ENCODE assay signal across 37 mouse cellular contexts in genomic region chr11:119000877-119001276, GRCm38 (mm10). TPM values are rescaled to one million over a fixed set of nuclear protein-coding genes. Genes with fewer than 3 reads are reported as not detected.
DNase-seq lines count a peak whose midpoint lies in the region; ATAC-seq and TF ChIP-seq lines count a peak whose summit lies in the region.
"Had no signal": no experiment of that assay in that cellular context is flagged by ENCODE, and none has a peak within 500 bp of the region (broad histone marks: within the 10 kb centered on the region; RNA-seq: fewer than 3 reads in every experiment).

No protein-coding gene starts in this region.

- WGBS in forebrain, postnatal 0 days = 74% methylated on average over 2 of the region's 2 CpGs
- 68% methylated on average over 2 of the region's 2 CpGs for WGBS in forebrain, embryonic 13.5 days
- WGBS in midbrain, postnatal 0 days = 66% methylated on average over 2 of the region's 2 CpGs
- 64% methylated on average over 2 of the region's 2 CpGs for WGBS in midbrain, embryonic 13.5 days

- TF ChIP-seq EP300 in MEL (IDR thresholded peaks at IDR 0.05; ENCODE audit: low read depth in 1 of 2, low read length in 2 of 2) = no peak

- no peaks in the 10 kb centered on the region for H3K36me3 ChIP-seq in forebrain, postnatal 0 days (ENCODE audit: insufficient read depth)
- no peaks in the 10 kb centered on the region for H3K36me3 ChIP-seq in forebrain, embryonic 13.5 days (ENCODE audit: poor library complexity, severe bottlenecking)
- H3K36me3 ChIP-seq in midbrain, postnatal 0 days (ENCODE audit: insufficient read depth, low read length) = no peaks in the 10 kb centered on the region
- H3K36me3 ChIP-seq in midbrain, embryonic 13.5 days = no peaks in the 10 kb centered on the region
- H3K36me3 ChIP-seq in MEL (ENCODE audit: control insufficient read depth in 1 of 2, insufficient read depth in 2 of 2, low read length in 2 of 2) = no peaks in the 10 kb centered on the region
- H3K36me3 ChIP-seq: intestine, embryonic 15.5 days; limb, embryonic 10.5 days; limb, embryonic 15.5 days; liver, embryonic 15.5 days; neural tube, embryonic 13.5 days had no signal

- peak; percentile 18; the same call in 1 of the 2 replicates for TF ChIP-seq CTCF in forebrain, postnatal 0 days (IDR thresholded peaks at IDR 0.05; ENCODE audit: low read depth)
- TF ChIP-seq CTCF in midbrain, postnatal 0 days (IDR thresholded peaks at IDR 0.05) = peak; percentile 49
- peak; percentile 13 to 26 (median 22); a peak in 2 of 6 replicates for TF ChIP-seq CTCF in MEL (IDR thresholded peaks at IDR 0.05 in 2 of 3, conservative IDR thresholded peaks at IDR 0.05 in 1 of 3; ENCODE audit: control insufficient read depth in 1 of 3, insufficient read depth in 1 of 3, low read depth in 2 of 3, low read length in 3 of 3, poor library complexity in 1 of 3, severe bottlenecking in 1 of 3)

- H3K9ac ChIP-seq in forebrain, postnatal 0 days = no peak overlapping the region
- H3K9ac ChIP-seq in forebrain, embryonic 13.5 days = no peak overlapping the region
- no peak overlapping the region for H3K9ac ChIP-seq in midbrain, postnatal 0 days (replicated peaks; ENCODE audit: low read length, poor library complexity, severe bottlenecking)
- no peak overlapping the region for H3K9ac ChIP-seq in midbrain, embryonic 13.5 days (replicated peaks)
- H3K9ac ChIP-seq in MEL (ENCODE audit: control insufficient read depth, low read depth, low read length, poor library complexity, severe bottlenecking) = no peak overlapping the region
- H3K9ac ChIP-seq: hindbrain, embryonic 14.5 days; intestine, embryonic 15.5 days; limb, embryonic 15.5 days; liver, embryonic 15.5 days; neural tube, embryonic 13.5 days had no signal

- TF ChIP-seq POLR2A in MEL (IDR thresholded peaks at IDR 0.05; ENCODE audit: control insufficient read depth in 1 of 2, insufficient read depth in 1 of 2, low read depth in 1 of 2, low read length in 2 of 2, poor library complexity in 1 of 2) = no peak

- no peaks in the 10 kb centered on the region for H3K79me2 ChIP-seq in MEL (ENCODE audit: control insufficient read depth, insufficient read depth, low read length, poor library complexity)

- no peak for ATAC-seq in forebrain, postnatal 0 days
- no peak for ATAC-seq in forebrain, embryonic 13.5 days
- no peak for ATAC-seq in midbrain, postnatal 0 days (ENCODE audit: low FRiP score)
- ATAC-seq in midbrain, embryonic 13.5 days = no peak
- ATAC-seq: forebrain, embryonic 14.5 days; intestine, embryonic 15.5 days had no signal

- no peak for DNase-seq in forebrain, postnatal 0 days
- no peak for DNase-seq in midbrain, postnatal 0 days (ENCODE audit: low spot score)
- DNase-seq in MEL (ENCODE audit: low read depth, low spot score) = peak; percentile 12
- DNase-seq in gastrocnemius, postnatal 10 days = no peak
- DNase-seq in urinary bladder, postnatal 14 days (ENCODE audit: low spot score) = no peak
- DNase-seq: adrenal gland, adult 8-10 months; cerebellum, adult 8-10 months; cerebellum, postnatal 25 days; gastrocnemius, postnatal 36 days; heart, adult 18-20 months; heart, postnatal 4 days; kidney, adult 2 months; kidney, postnatal 36 days; lung, postnatal 36 days; thymus, adult 18-20 months; thymus, postnatal 25 days had no signal

- no peaks in the 10 kb centered on the region for H3K27me3 ChIP-seq in forebrain, postnatal 0 days (ENCODE audit: insufficient read depth, low read length)
- peaks cover 22% of the 10 kb centered on the region for H3K27me3 ChIP-seq in forebrain, embryonic 13.5 days
- H3K27me3 ChIP-seq in midbrain, postnatal 0 days (ENCODE audit: insufficient read depth, low read length) = no peaks in the 10 kb centered on the region
- H3K27me3 ChIP-seq in midbrain, embryonic 13.5 days = 0 out of 2 replicates have a peak, but pooled peaks cover 6% of the 10 kb centered on the region
- H3K27me3 ChIP-seq in MEL (ENCODE audit: control insufficient read depth in 1 of 2, insufficient read depth in 2 of 2, low read length in 2 of 2) = no peaks in the 10 kb centered on the region; a peak in 1 of 4 replicates

- no peaks in the 10 kb centered on the region for H3K4me1 ChIP-seq in forebrain, postnatal 0 days (ENCODE audit: insufficient read depth)
- peaks cover 21% of the 10 kb centered on the region for H3K4me1 ChIP-seq in forebrain, embryonic 13.5 days
- H3K4me1 ChIP-seq in midbrain, postnatal 0 days (ENCODE audit: insufficient read depth, low read length) = peaks cover 4% of the 10 kb centered on the region; the same call in 1 of the 2 replicates
- peaks cover 26% of the 10 kb centered on the region for H3K4me1 ChIP-seq in midbrain, embryonic 13.5 days (replicated peaks)
- peaks cover 2 to 3% of the 10 kb centered on the region in 2 experiments; a peak in 2 of 4 replicates for H3K4me1 ChIP-seq in MEL (ENCODE audit: control insufficient read depth in 1 of 2, insufficient read depth in 2 of 2, low read length in 2 of 2)
- H3K4me1 ChIP-seq: liver, embryonic 15.5 days had no signal

- TF ChIP-seq RAD21 in MEL (IDR thresholded peaks at IDR 0.05; ENCODE audit: low read depth, low read length) = no peak

- no peak overlapping the region for H3K27ac ChIP-seq in forebrain, postnatal 0 days (ENCODE audit: low read depth, low read length)
- H3K27ac ChIP-seq in forebrain, embryonic 13.5 days = no peak overlapping the region
- H3K27ac ChIP-seq in midbrain, postnatal 0 days (ENCODE audit: low read depth, low read length) = no peak overlapping the region
- no peak overlapping the region for H3K27ac ChIP-seq in midbrain, embryonic 13.5 days
- H3K27ac ChIP-seq in MEL (ENCODE audit: control insufficient read depth, low read depth, low read length) = no peak overlapping the region
- H3K27ac ChIP-seq: intestine, embryonic 15.5 days; limb, embryonic 10.5 days; limb, embryonic 15.5 days; liver, embryonic 15.5 days had no signal

- no peak overlapping the region for H3K4me2 ChIP-seq in forebrain, postnatal 0 days (ENCODE audit: low read depth)
- H3K4me2 ChIP-seq in forebrain, embryonic 13.5 days = no peak overlapping the region
- H3K4me2 ChIP-seq in midbrain, postnatal 0 days (ENCODE audit: low read depth, low read length, poor library complexity, severe bottlenecking) = no peak overlapping the region
- H3K4me2 ChIP-seq in midbrain, embryonic 13.5 days (replicated peaks) = no peak overlapping the region
- H3K4me2 ChIP-seq: heart, embryonic 11.5 days; hindbrain, embryonic 14.5 days; intestine, embryonic 15.5 days; limb, embryonic 15.5 days; liver, embryonic 15.5 days; midbrain, embryonic 11.5 days; neural tube, embryonic 13.5 days had no signal

- H3K9me3 ChIP-seq in forebrain, postnatal 0 days (ENCODE audit: low read length) = no peaks in the 10 kb centered on the region
- H3K9me3 ChIP-seq in forebrain, embryonic 13.5 days (replicated peaks) = no peaks in the 10 kb centered on the region
- no peaks in the 10 kb centered on the region for H3K9me3 ChIP-seq in midbrain, postnatal 0 days (ENCODE audit: low read length)
- H3K9me3 ChIP-seq in midbrain, embryonic 13.5 days = no peaks in the 10 kb centered on the region
- no peaks in the 10 kb centered on the region for H3K9me3 ChIP-seq in MEL (replicated peaks; ENCODE audit: insufficient read depth, low read length)
- H3K9me3 ChIP-seq: intestine, embryonic 15.5 days; limb, embryonic 10.5 days; limb, embryonic 15.5 days; liver, embryonic 15.5 days; neural tube, embryonic 13.5 days had no signal

- no peak overlapping the region for H3K4me3 ChIP-seq in forebrain, postnatal 0 days (ENCODE audit: low read depth, low read length)
- H3K4me3 ChIP-seq in forebrain, embryonic 13.5 days = no peak overlapping the region
- H3K4me3 ChIP-seq in midbrain, postnatal 0 days (ENCODE audit: low read depth, low read length) = no peak overlapping the region
- H3K4me3 ChIP-seq in midbrain, embryonic 13.5 days (replicated peaks) = no peak overlapping the region
- H3K4me3 ChIP-seq in MEL (ENCODE audit: control insufficient read depth in 1 of 2, insufficient read depth in 1 of 2, low read depth in 2 of 2, low read length in 2 of 2) = no peak overlapping the region
- H3K4me3 ChIP-seq: intestine, embryonic 15.5 days; limb, embryonic 10.5 days; limb, embryonic 15.5 days; liver, embryonic 15.5 days; neural tube, embryonic 13.5 days had no signal

RNA-seq across cellular contexts. Expression of gene Enpp7, which starts 12.9 kb away (rescaled TPM):
- total RNA-seq in forebrain, postnatal 0 days (2014; rRNA removed) = not detected in 2 replicates
- polyA plus RNA-seq in forebrain, postnatal 0 days (2015; fragmentation: Nextera tagmentation; extraction: Ambion mirVana) = not detected in 2 replicates
- not detected in 2 replicates for polyA plus RNA-seq in forebrain, embryonic 13.5 days (2015; fragmentation: Nextera tagmentation; extraction: Ambion mirVana)
- not detected in 2 replicates for total RNA-seq in midbrain, postnatal 0 days (2014; rRNA removed)
- not detected in 2 replicates for polyA plus RNA-seq in midbrain, postnatal 0 days (2015; fragmentation: Nextera tagmentation; extraction: Ambion mirVana)
- polyA plus RNA-seq in midbrain, embryonic 13.5 days (2015; fragmentation: Nextera tagmentation; extraction: Ambion mirVana) = not detected in 2 replicates
- not detected in 2 replicates for total RNA-seq in MEL (2012; rRNA removed)
- not detected for polyA plus RNA-seq in MEL (2012; ENCODE audit: insufficient read depth in 1 of 2, insufficient read length in 2 of 2, low read depth in 1 of 2, low replicate concordance in 2 of 2, missing spikeins in 1 of 2)
- not detected for total RNA-seq in gastrocnemius, postnatal 10 days (2021)
- total RNA-seq: adrenal gland, adult 8-10 months; adrenal gland, postnatal 4 days; CH12.LX; gastrocnemius, adult 18-20 months; gastrocnemius, postnatal 36 days; heart, adult 18-20 months; heart, postnatal 4 days; layer of hippocampus, adult 8-10 months; left cerebral cortex, postnatal 10 days; megakaryocyte, adult 5-6 weeks had no signal
- polyA plus RNA-seq: embryonic facial prominence, embryonic 11.5 days; forebrain, embryonic 14.5 days; heart, embryonic 11.5 days; hindbrain, embryonic 14.5 days; kidney, adult 2 months; kidney, embryonic 16.5 days; limb, embryonic 10.5 days; limb, embryonic 15.5 days; liver, embryonic 15.5 days; lung, embryonic 16.5 days; midbrain, embryonic 11.5 days; neural tube, embryonic 13.5 days; stomach, embryonic 14.5 days had no signal

RNA-seq across cellular contexts. Expression of gene Cbx2, which starts 21.9 kb away (rescaled TPM):
- total RNA-seq in forebrain, postnatal 0 days (2014; rRNA removed) = 9.2 and 15.2 TPM in 2 replicates
- polyA plus RNA-seq in forebrain, postnatal 0 days (2015; fragmentation: Nextera tagmentation; extraction: Ambion mirVana) = 6.4 TPM in 2 replicates
- polyA plus RNA-seq in forebrain, embryonic 13.5 days (2015; fragmentation: Nextera tagmentation; extraction: Ambion mirVana) = 45.2 and 52.0 TPM in 2 replicates
- total RNA-seq in midbrain, postnatal 0 days (2014; rRNA removed) = 9.6 and 10.6 TPM in 2 replicates
- polyA plus RNA-seq in midbrain, postnatal 0 days (2015; fragmentation: Nextera tagmentation; extraction: Ambion mirVana) = 5.6 and 6.7 TPM in 2 replicates
- polyA plus RNA-seq in midbrain, embryonic 13.5 days (2015; fragmentation: Nextera tagmentation; extraction: Ambion mirVana) = 34.7 and 35.5 TPM in 2 replicates
- 11.8 and 13.1 TPM in 2 replicates for total RNA-seq in MEL (2012; rRNA removed)
- 10 to 100 TPM in 1 of 2 experiments, not detected in 1; 13.3 TPM for polyA plus RNA-seq in MEL (2012; ENCODE audit: insufficient read depth in 1 of 2, insufficient read length in 2 of 2, low read depth in 1 of 2, low replicate concordance in 2 of 2, missing spikeins in 1 of 2)
- total RNA-seq in gastrocnemius, postnatal 10 days (2021) = 1 to 10 TPM; 2.3 to 3.0 TPM

RNA-seq across cellular contexts. Expression of gene Cbx8, which starts 39.9 kb away (rescaled TPM):
- 14.2 and 21.9 TPM in 2 replicates for total RNA-seq in forebrain, postnatal 0 days (2014; rRNA removed)
- 5.3 and 8.5 TPM in 2 replicates for polyA plus RNA-seq in forebrain, postnatal 0 days (2015; fragmentation: Nextera tagmentation; extraction: Ambion mirVana)
- 9.8 and 12.3 TPM in 2 replicates for polyA plus RNA-seq in forebrain, embryonic 13.5 days (2015; fragmentation: Nextera tagmentation; extraction: Ambion mirVana)
- total RNA-seq in midbrain, postnatal 0 days (2014; rRNA removed) = 14.9 and 15.5 TPM in 2 replicates
- polyA plus RNA-seq in midbrain, postnatal 0 days (2015; fragmentation: Nextera tagmentation; extraction: Ambion mirVana) = 6.8 and 7.6 TPM in 2 replicates
- polyA plus RNA-seq in midbrain, embryonic 13.5 days (2015; fragmentation: Nextera tagmentation; extraction: Ambion mirVana) = 9.8 and 15.2 TPM in 2 replicates
- total RNA-seq in MEL (2012; rRNA removed) = 5.3 and 5.7 TPM in 2 replicates
- 10 to 100 TPM in 1 of 2 experiments, not detected in 1; 11.3 TPM for polyA plus RNA-seq in MEL (2012; ENCODE audit: insufficient read depth in 1 of 2, insufficient read length in 2 of 2, low read depth in 1 of 2, low replicate concordance in 2 of 2, missing spikeins in 1 of 2)
- 1 to 10 TPM; 2.3 to 4.7 TPM for total RNA-seq in gastrocnemius, postnatal 10 days (2021)
